Mouse (Mus musculus) gastrocnemius, postnatal 10 days (tissue): Measurements from ENCODE around the gene Ntrk3. TPM values are rescaled to one million over a fixed set of nuclear protein-coding genes. Genes with fewer than 3 reads are reported as not detected.

Experiments
- DNase-seq: peaks from one replicate; pipeline ENCODE4 v3.0.0; 2021; ENCODE audit warnings: mixed read lengths
- total RNA-seq, 2 experiments: library from RNA; stranded (reverse); gene quantifications; 2 replicates each; pipeline ENCODE4 v1.2.3; 2021

The Ntrk3 gene
- total RNA-seq, 2 experiments from 2014 or later: 3.1 to 3.7 TPM

GRCm38 (mm10) chr7:78579461-78580234 is 158.2 kb downstream of the Ntrk3 start:
- DNase-seq: no peak

- no peak for DNase-seq
Observed at GRCm38 (mm10) chr7:78578461-78579359, 159.1 kb downstream of the Ntrk3 start.

GRCm38 (mm10) chr7:78578111-78578460 is 159.7 kb downstream of the Ntrk3 start:
- no peak for DNase-seq

- no peak for DNase-seq
Observed at GRCm38 (mm10) chr7:78577462-78578110, 160.2 kb downstream of the Ntrk3 start.

- peak; percentile 56 for DNase-seq
Observed at GRCm38 (mm10) chr7:78576706-78577461, 160.9 kb downstream of the Ntrk3 start.

GRCm38 (mm10) chr7:78576169-78576568 is 161.6 kb downstream of the Ntrk3 start:
- DNase-seq: no peak

GRCm38 (mm10) chr7:78575556-78575955 is 162.3 kb downstream of the Ntrk3 start:
- DNase-seq: no peak

GRCm38 (mm10) chr7:78571196-78571595 is 166.6 kb downstream of the Ntrk3 start:
- no peak for DNase-seq

GRCm38 (mm10) chr7:78569255-78569618 is 168.6 kb downstream of the Ntrk3 start:
- no peak for DNase-seq

GRCm38 (mm10) chr7:78568411-78569254 is 169.2 kb downstream of the Ntrk3 start:
- DNase-seq: peak; percentile 55

GRCm38 (mm10) chr7:78566617-78567016 is 171.2 kb downstream of the Ntrk3 start:
- no peak for DNase-seq

- no peak for DNase-seq
Observed at GRCm38 (mm10) chr7:78565386-78565785, 172.4 kb downstream of the Ntrk3 start.

GRCm38 (mm10) chr7:78558503-78558902 is 179.3 kb downstream of the Ntrk3 start:
- no peak for DNase-seq

- DNase-seq: no peak
Observed at GRCm38 (mm10) chr7:78555532-78555931, 182.3 kb downstream of the Ntrk3 start.

- DNase-seq: no peak
Observed at GRCm38 (mm10) chr7:78549461-78549860, 188.4 kb downstream of the Ntrk3 start.

GRCm38 (mm10) chr7:78548721-78549120 is 189.1 kb downstream of the Ntrk3 start:
- DNase-seq: no peak

GRCm38 (mm10) chr7:78546551-78546950 is 191.3 kb downstream of the Ntrk3 start:
- no peak for DNase-seq

- DNase-seq: no peak
Observed at GRCm38 (mm10) chr7:78542468-78542867, 195.3 kb downstream of the Ntrk3 start.

- DNase-seq: no peak
Observed at GRCm38 (mm10) chr7:78530286-78530685, 207.5 kb downstream of the Ntrk3 start.

- no peak for DNase-seq
Observed at GRCm38 (mm10) chr7:78528008-78528407, 209.8 kb downstream of the Ntrk3 start.

GRCm38 (mm10) chr7:78527564-78527963 is 210.2 kb downstream of the Ntrk3 start:
- no peak for DNase-seq
